Mouse (Mus musculus): Measurements from ENCODE around the gene Ndrg4. TPM values are rescaled to one million over a fixed set of nuclear protein-coding genes. Genes with fewer than 3 reads are reported as not detected.

The Ndrg4 gene
- polyA plus RNA-seq, 1 experiment from 2014 or later: 397 TPM

GRCm38 (mm10) chr8:95671861-95672260, 4.9 kb upstream of the Ndrg4 start:
- H3K4me2 ChIP-seq (replicated peaks): no peak overlapping the region
- H3K27ac ChIP-seq: no peak overlapping the region
- H3K9me3 ChIP-seq (ENCODE audit: control insufficient read depth, low read length): no peaks in the 10 kb centered on the region
- H3K4me3 ChIP-seq (replicated peaks; ENCODE audit: low read length): no peak overlapping the region
- no peak overlapping the region for H3K9ac ChIP-seq
- H3K27me3 ChIP-seq (ENCODE audit: control insufficient read depth, insufficient read depth, low read length): peaks cover 4% of the 10 kb centered on the region; the same call in 1 of the 2 replicates
- H3K4me1 ChIP-seq (replicated peaks; ENCODE audit: control insufficient read depth, insufficient read depth, low read length): 0 out of 2 replicates have a peak, but pooled peaks cover 2% of the 10 kb centered on the region
- DNase-seq (ENCODE audit: low spot score) (no peak), ATAC-seq (ENCODE audit: low FRiP score) (no peak)
- no peaks in the 10 kb centered on the region for H3K36me3 ChIP-seq (replicated peaks; ENCODE audit: control insufficient read depth, insufficient read depth)
- 89% methylated on average over 6 of the region's 6 CpGs for WGBS

DNA sequence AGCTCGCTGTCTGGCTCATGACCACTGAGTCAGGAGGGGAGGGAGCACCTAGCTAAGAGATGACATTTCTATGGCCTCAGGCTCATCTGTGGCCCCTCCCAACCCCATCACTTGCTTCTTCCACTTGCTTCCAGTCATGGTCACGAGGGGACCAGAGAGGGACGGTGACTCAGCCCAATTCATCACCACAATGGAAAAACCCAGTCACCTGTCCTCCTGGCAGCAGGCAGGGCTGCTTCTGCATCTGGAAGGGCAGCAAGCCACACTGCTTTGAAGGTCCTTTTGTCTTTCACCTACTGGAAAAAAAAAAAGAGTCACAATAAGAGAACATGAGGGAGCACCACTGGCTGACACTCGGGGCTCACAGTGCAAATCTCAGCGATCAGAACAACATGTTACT, 4.0 kb upstream of the Ndrg4 start:
- Histone ChIP-seq H3K36me3 (replicated peaks; ENCODE audit: control insufficient read depth, insufficient read depth) (no peaks in the 10 kb centered on the region), H3K27ac (no peak overlapping the region), H3K27me3 (ENCODE audit: control insufficient read depth, insufficient read depth, low read length) (peaks cover 13% of the 10 kb centered on the region; the same call in 1 of the 2 replicates), H3K9me3 (ENCODE audit: control insufficient read depth, low read length) (no peaks in the 10 kb centered on the region), H3K4me2 (replicated peaks) (no peak overlapping the region), H3K4me3 (replicated peaks; ENCODE audit: low read length) (no peak overlapping the region), H3K4me1 (replicated peaks; ENCODE audit: control insufficient read depth, insufficient read depth, low read length) (0 out of 2 replicates have a peak, but pooled peaks cover 2% of the 10 kb centered on the region), H3K9ac (no peak overlapping the region)
- ATAC-seq (ENCODE audit: low FRiP score) (no peak), DNase-seq (ENCODE audit: low spot score) (no peak)
- 83% methylated on average over 5 of the region's 5 CpGs for WGBS

DNA sequence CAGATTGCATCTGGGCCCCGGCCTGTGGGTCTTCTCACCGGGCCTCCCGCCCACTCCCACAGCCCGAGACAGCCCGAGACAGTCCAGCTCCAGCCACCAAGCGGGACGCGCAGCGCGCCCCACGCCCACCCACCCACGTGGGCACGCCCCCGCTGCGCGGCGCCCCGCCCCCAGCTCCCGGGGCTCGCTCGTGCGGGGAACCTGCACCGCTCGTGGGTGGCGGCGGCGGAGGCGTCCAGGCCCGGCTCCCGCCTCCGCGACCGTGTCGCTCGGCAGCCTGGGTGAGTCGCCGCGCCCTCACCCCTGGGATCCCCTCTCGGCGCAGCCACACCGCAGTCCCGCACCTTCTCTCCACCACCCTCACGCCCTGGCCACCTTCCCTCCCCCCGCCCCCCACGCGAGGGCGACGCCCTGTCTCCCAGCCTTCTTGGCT, 827 bp downstream of the Ndrg4 start:
- Histone ChIP-seq H3K9me3 (ENCODE audit: control insufficient read depth, low read length) (no peaks in the 10 kb centered on the region), H3K4me1 (replicated peaks; ENCODE audit: control insufficient read depth, insufficient read depth, low read length) (peaks cover 13% of the 10 kb centered on the region), H3K27ac (peak overlapping the region; percentile 72), H3K36me3 (replicated peaks; ENCODE audit: control insufficient read depth, insufficient read depth) (no peaks in the 10 kb centered on the region), H3K4me3 (replicated peaks; ENCODE audit: low read length) (peak overlapping the region; percentile 77), H3K27me3 (ENCODE audit: control insufficient read depth, insufficient read depth, low read length) (peaks cover 26% of the 10 kb centered on the region; the same call in 1 of the 2 replicates), H3K9ac (peak overlapping the region; percentile 88), H3K4me2 (replicated peaks) (peak overlapping the region; percentile 81)
- DNase-seq (ENCODE audit: low spot score): peak; percentile 59
- ATAC-seq (ENCODE audit: low FRiP score): peak; percentile 79
- 0% methylated on average over 21 of the region's 48 CpGs for WGBS

GRCm38 (mm10) chr8:95678024-95678611, 1.3 kb downstream of the Ndrg4 start:
- Histone ChIP-seq H3K9me3 (ENCODE audit: control insufficient read depth, low read length) (no peaks in the 10 kb centered on the region), H3K9ac (peak overlapping the region; percentile 88), H3K4me1 (replicated peaks; ENCODE audit: control insufficient read depth, insufficient read depth, low read length) (peaks cover 13% of the 10 kb centered on the region), H3K36me3 (replicated peaks; ENCODE audit: control insufficient read depth, insufficient read depth) (no peaks in the 10 kb centered on the region), H3K27ac (peak overlapping the region; percentile 72), H3K27me3 (ENCODE audit: control insufficient read depth, insufficient read depth, low read length) (peaks cover 26% of the 10 kb centered on the region; the same call in 1 of the 2 replicates), H3K4me3 (replicated peaks; ENCODE audit: low read length) (peak overlapping the region; percentile 77), H3K4me2 (replicated peaks) (peak overlapping the region; percentile 81)
- ATAC-seq (ENCODE audit: low FRiP score) (peak; percentile 60), DNase-seq (ENCODE audit: low spot score) (peak; percentile 45)
- WGBS: 1% methylated on average over 65 of the region's 70 CpGs

DNA sequence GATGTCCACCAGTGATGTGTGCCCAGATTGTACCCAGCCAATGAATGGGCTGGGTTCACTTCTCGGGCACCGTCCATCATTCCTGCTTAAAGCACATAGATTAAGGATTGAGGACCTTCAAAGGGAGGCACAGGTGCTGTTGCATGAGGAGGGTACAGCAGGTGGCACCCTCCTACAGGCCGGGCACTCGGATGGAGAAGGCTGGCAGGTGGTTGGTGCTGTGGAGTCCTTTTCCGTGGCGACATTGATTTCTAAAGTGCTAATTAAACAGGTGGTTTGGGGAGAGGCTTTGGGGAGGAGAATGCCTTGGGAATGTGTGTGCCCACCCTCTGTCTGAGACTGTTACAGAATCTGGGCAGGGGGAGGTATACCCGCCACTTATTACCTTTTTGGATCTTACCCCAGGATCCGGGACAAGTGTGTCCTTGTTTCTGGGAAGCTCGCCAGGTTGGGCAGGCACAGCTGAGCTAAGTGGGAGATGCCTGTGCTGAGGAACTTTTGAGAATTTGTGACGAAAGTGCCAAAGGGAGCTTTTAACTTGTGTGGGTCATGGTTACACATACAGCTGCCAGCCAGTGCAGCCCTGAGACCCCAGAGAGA, 11.4 kb downstream of the Ndrg4 start:
- Histone ChIP-seq H3K4me2 (replicated peaks) (no peak overlapping the region), H3K9me3 (ENCODE audit: control insufficient read depth, low read length) (no peaks in the 10 kb centered on the region), H3K4me3 (replicated peaks; ENCODE audit: low read length) (no peak overlapping the region), H3K27me3 (ENCODE audit: control insufficient read depth, insufficient read depth, low read length) (no peaks in the 10 kb centered on the region), H3K27ac (no peak overlapping the region), H3K36me3 (replicated peaks; ENCODE audit: control insufficient read depth, insufficient read depth) (no peaks in the 10 kb centered on the region), H3K9ac (no peak overlapping the region), H3K4me1 (replicated peaks; ENCODE audit: control insufficient read depth, insufficient read depth, low read length) (no peaks in the 10 kb centered on the region)
- 81% methylated on average over 10 of the region's 10 CpGs for WGBS
- ATAC-seq (ENCODE audit: low FRiP score): no peak
- no peak for DNase-seq (ENCODE audit: low spot score)

DNA sequence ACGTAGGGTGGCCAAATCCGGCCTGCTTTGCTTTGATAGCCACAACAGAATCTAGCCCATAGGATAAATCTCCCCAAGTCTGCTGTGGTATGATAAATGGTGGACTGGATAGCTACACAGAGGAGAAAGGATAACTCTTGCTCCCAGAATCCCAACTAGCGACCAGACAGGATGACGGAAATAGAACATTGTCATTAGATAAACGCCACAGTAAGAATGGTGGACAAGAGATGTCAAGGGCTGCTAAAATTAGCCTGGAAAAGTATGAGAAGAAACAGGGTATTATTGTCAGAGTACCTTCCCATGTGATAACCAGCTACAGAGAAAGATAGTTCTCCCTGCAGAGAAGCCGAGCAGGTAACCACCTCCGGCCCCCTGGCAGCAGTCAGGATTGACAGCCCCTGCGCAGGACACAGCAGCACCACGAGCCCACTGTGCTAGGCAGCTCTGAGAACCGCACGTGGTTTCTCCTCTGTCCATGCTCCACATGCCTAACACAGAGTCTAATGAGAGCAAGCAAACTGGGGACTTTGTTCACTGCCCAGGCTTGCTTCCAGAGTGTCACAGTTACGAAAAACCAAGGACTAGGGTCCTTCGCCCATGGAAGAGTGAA, 14.3 kb downstream of the Ndrg4 start:
- Histone ChIP-seq H3K4me3 (replicated peaks; ENCODE audit: low read length) (no peak overlapping the region), H3K9me3 (ENCODE audit: control insufficient read depth, low read length) (no peaks in the 10 kb centered on the region), H3K27me3 (ENCODE audit: control insufficient read depth, insufficient read depth, low read length) (no peaks in the 10 kb centered on the region), H3K4me1 (replicated peaks; ENCODE audit: control insufficient read depth, insufficient read depth, low read length) (peaks cover 14% of the 10 kb centered on the region), H3K9ac (no peak overlapping the region), H3K4me2 (replicated peaks) (no peak overlapping the region), H3K36me3 (replicated peaks; ENCODE audit: control insufficient read depth, insufficient read depth) (no peaks in the 10 kb centered on the region), H3K27ac (no peak overlapping the region)
- no peak for DNase-seq (ENCODE audit: low spot score)
- no peak for ATAC-seq (ENCODE audit: low FRiP score)
- 88% methylated on average over 13 of the region's 13 CpGs for WGBS

GRCm38 (mm10) chr8:95694631-95695030, 17.9 kb downstream of the Ndrg4 start:
- DNase-seq (ENCODE audit: low spot score) (no peak), ATAC-seq (ENCODE audit: low FRiP score) (no peak)
- Histone ChIP-seq H3K4me3 (replicated peaks; ENCODE audit: low read length) (no peak overlapping the region), H3K4me1 (replicated peaks; ENCODE audit: control insufficient read depth, insufficient read depth, low read length) (peaks cover 18% of the 10 kb centered on the region), H3K4me2 (replicated peaks) (no peak overlapping the region), H3K36me3 (replicated peaks; ENCODE audit: control insufficient read depth, insufficient read depth) (no peaks in the 10 kb centered on the region), H3K9me3 (ENCODE audit: control insufficient read depth, low read length) (no peaks in the 10 kb centered on the region), H3K9ac (peak overlapping the region; percentile 44), H3K27ac (no peak overlapping the region), H3K27me3 (ENCODE audit: control insufficient read depth, insufficient read depth, low read length) (no peaks in the 10 kb centered on the region)
- 5% methylated on average over 5 of the region's 6 CpGs for WGBS

- 54% methylated on average over 8 of the region's 8 CpGs for WGBS
- H3K4me1 ChIP-seq (replicated peaks; ENCODE audit: control insufficient read depth, insufficient read depth, low read length): peaks cover 34% of the 10 kb centered on the region
- no peak overlapping the region for H3K4me3 ChIP-seq (replicated peaks; ENCODE audit: low read length)
- no peaks in the 10 kb centered on the region for H3K36me3 ChIP-seq (replicated peaks; ENCODE audit: control insufficient read depth, insufficient read depth)
- no peaks in the 10 kb centered on the region for H3K9me3 ChIP-seq (ENCODE audit: control insufficient read depth, low read length)
- H3K27ac ChIP-seq: no peak overlapping the region
- ATAC-seq (ENCODE audit: low FRiP score): no peak
- H3K9ac ChIP-seq: no peak overlapping the region
- no peak for DNase-seq (ENCODE audit: low spot score)
- H3K27me3 ChIP-seq (ENCODE audit: control insufficient read depth, insufficient read depth, low read length): no peaks in the 10 kb centered on the region
- H3K4me2 ChIP-seq (replicated peaks): peak overlapping the region; percentile 32
Measured at GRCm38 (mm10) chr8:95696661-95697060, 19.9 kb downstream of the Ndrg4 start.

DNA sequence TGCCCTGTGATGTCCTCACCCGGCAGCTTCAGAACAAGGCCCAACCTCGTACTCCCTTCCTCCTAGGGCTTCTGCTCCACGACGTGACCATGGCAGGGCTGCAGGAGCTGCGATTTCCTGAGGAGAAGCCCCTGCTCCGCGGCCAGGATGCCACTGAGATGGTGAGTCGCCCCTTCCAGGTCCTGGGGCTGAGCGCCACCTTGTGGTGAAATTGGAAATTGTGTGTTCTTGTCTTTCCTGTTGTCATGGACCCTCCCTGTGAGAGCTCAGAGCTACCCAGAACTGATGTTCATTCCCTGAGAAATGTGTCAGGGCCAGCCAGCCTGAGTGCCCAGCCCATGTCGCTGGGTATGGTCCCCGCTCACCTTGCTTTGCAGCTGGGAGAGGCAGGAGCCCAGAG, 20.3 kb downstream of the Ndrg4 start:
- DNase-seq (ENCODE audit: low spot score): peak; percentile 98
- Histone ChIP-seq H3K36me3 (replicated peaks; ENCODE audit: control insufficient read depth, insufficient read depth) (no peaks in the 10 kb centered on the region), H3K4me2 (replicated peaks) (peak overlapping the region; percentile 32), H3K27ac (no peak overlapping the region), H3K9ac (no peak overlapping the region), H3K4me3 (replicated peaks; ENCODE audit: low read length) (no peak overlapping the region), H3K4me1 (replicated peaks; ENCODE audit: control insufficient read depth, insufficient read depth, low read length) (peaks cover 35% of the 10 kb centered on the region), H3K27me3 (ENCODE audit: control insufficient read depth, insufficient read depth, low read length) (no peaks in the 10 kb centered on the region), H3K9me3 (ENCODE audit: control insufficient read depth, low read length) (no peaks in the 10 kb centered on the region)
- WGBS: under 1% methylated on average over 11 of the region's 11 CpGs
- peak; percentile 46 for ATAC-seq (ENCODE audit: low FRiP score)
